Comparison of ENCODE assay signal across 9 mouse cellular contexts in genomic region chr7:25627431-25628322, GRCm38 (mm10). TPM values are rescaled to one million over a fixed set of nuclear protein-coding genes. Genes with fewer than 3 reads are reported as not detected.
A peak's percentile ranks its signal among the peaks of the same experiment; 100 is the strongest.
DNase-seq lines count a peak whose midpoint lies in the region; ATAC-seq and TF ChIP-seq lines count a peak whose summit lies in the region.
"Had no signal": no experiment of that assay in that cellular context is flagged by ENCODE, and none has a peak within 500 bp of the region (broad histone marks: within the 10 kb centered on the region; RNA-seq: fewer than 3 reads in every experiment).

No protein-coding gene starts in this region.

- H3K27ac ChIP-seq in intestine, postnatal 0 days (ENCODE audit: low read depth, low read length): peak overlapping the region; percentile 50; the same call in 1 of the 2 replicates
- H3K27ac ChIP-seq in olfactory bulb, adult 2 months (ENCODE audit: insufficient read depth, low read depth, low read length): no peak overlapping the region

- peak; percentile 62 for DNase-seq in Muller cell, postnatal 12 days (ENCODE audit: inconsistent ontology term)
- DNase-seq in cerebellum, postnatal 10 days: peak; percentile 48 to 58
- DNase-seq in lung, adult 2 months: peak; percentile 61
- peak; percentile 72 for DNase-seq in urinary bladder, postnatal 25 days (ENCODE audit: low spot score)
- no peak for DNase-seq in layer of hippocampus, adult 11-12 months (ENCODE audit: low spot score)

- TF ChIP-seq CTCF in intestine, postnatal 0 days (IDR thresholded peaks at IDR 0.05; ENCODE audit: low read depth): no peak
- no peak for TF ChIP-seq CTCF in lung, adult 2 months (IDR thresholded peaks at IDR 0.05; ENCODE audit: insufficient read depth, low read length)
- TF ChIP-seq CTCF in olfactory bulb, adult 2 months (IDR thresholded peaks at IDR 0.05; ENCODE audit: insufficient read depth, low read depth, low read length): no peak

- peaks cover 7% of the 10 kb centered on the region; the same call in 1 of the 2 replicates for H3K4me1 ChIP-seq in intestine, postnatal 0 days (replicated peaks; ENCODE audit: control insufficient read depth, insufficient read depth, low read length)
- H3K4me1 ChIP-seq in lung, adult 2 months (ENCODE audit: control insufficient read depth, insufficient read depth, low read length): peaks cover 7% of the 10 kb centered on the region
- peaks cover 20% of the 10 kb centered on the region for H3K4me1 ChIP-seq in olfactory bulb, adult 2 months (ENCODE audit: control insufficient read depth, insufficient read depth, low read length)

- H3K4me3 ChIP-seq in intestine, postnatal 0 days (ENCODE audit: low read depth, low read length): peak overlapping the region; percentile 44
- H3K4me3 ChIP-seq in lung, adult 2 months (replicated peaks; ENCODE audit: extremely low read depth, low read depth, low read length): peak overlapping the region; percentile 81
- peak overlapping the region; percentile 39 for H3K4me3 ChIP-seq in olfactory bulb, adult 2 months (ENCODE audit: insufficient read depth, low read depth, low read length)

- H3K9ac ChIP-seq in intestine, postnatal 0 days (ENCODE audit: low read depth, low read length): peak overlapping the region; percentile 31

- peaks cover 49% of the 10 kb centered on the region for H3K36me3 ChIP-seq in intestine, postnatal 0 days (ENCODE audit: control insufficient read depth, insufficient read depth)

- peak; percentile 42; the same call in 1 of the 2 replicates for TF ChIP-seq POLR2A in lung, adult 2 months (IDR thresholded peaks at IDR 0.05; ENCODE audit: borderline replicate concordance, extremely low read depth, low read depth, low read length)
- no peak for TF ChIP-seq POLR2A in olfactory bulb, adult 2 months (IDR thresholded peaks at IDR 0.05; ENCODE audit: insufficient read depth, low read depth, low read length)

- peak; percentile 49 for ATAC-seq in granulocyte monocyte progenitor cell, adult 5-6 weeks (replicated peaks; ENCODE audit: poor library complexity, severe bottlenecking)
- ATAC-seq in intestine, postnatal 0 days: peak; percentile 70

- H3K4me2 ChIP-seq in intestine, postnatal 0 days (replicated peaks; ENCODE audit: low read depth): peak overlapping the region; percentile 70

- WGBS in intestine, postnatal 0 days: 19% methylated on average over 37 of the region's 38 CpGs
- 17% methylated on average over 37 of the region's 38 CpGs for WGBS in lung, adult 2 months
- WGBS in olfactory bulb, adult 2 months: 22% methylated on average over 38 of the region's 38 CpGs

- H3K9me3 ChIP-seq in intestine, postnatal 0 days (ENCODE audit: control insufficient read depth): no peaks in the 10 kb centered on the region

- H3K27me3 ChIP-seq in intestine, postnatal 0 days (replicated peaks; ENCODE audit: control insufficient read depth, insufficient read depth, low read length): no peaks in the 10 kb centered on the region

RNA-seq across cellular contexts. Expression of gene B3gnt8, which starts 1.2 kb away (rescaled TPM):
- 18.7 and 26.1 TPM in 2 replicates for total RNA-seq in granulocyte monocyte progenitor cell, adult 5-6 weeks (2014; fragmentation: Nextera tagmentation)
- 14.6 and 22.9 TPM in 2 replicates for total RNA-seq in granulocyte monocyte progenitor cell, adult 5-6 weeks (2017)
- 3.4 and 3.5 TPM in 2 replicates for polyA plus RNA-seq in intestine, postnatal 0 days (2015; fragmentation: Nextera tagmentation; extraction: Ambion mirVana)
- polyA plus RNA-seq in lung, adult 2 months (2012; rRNA removed): 15.5 and 15.8 TPM in 2 replicates
- not detected in 2 replicates for polyA plus RNA-seq in olfactory bulb, adult 2 months (2012; ENCODE audit: insufficient read depth, insufficient read length, low replicate concordance, missing spikeins)

RNA-seq across cellular contexts. Expression of gene Dmac2, which starts 8.5 kb away (rescaled TPM):
- total RNA-seq in granulocyte monocyte progenitor cell, adult 5-6 weeks (2014; fragmentation: Nextera tagmentation): 36.0 and 41.9 TPM in 2 replicates
- 35.6 and 39.0 TPM in 2 replicates for total RNA-seq in granulocyte monocyte progenitor cell, adult 5-6 weeks (2017)
- polyA plus RNA-seq in intestine, postnatal 0 days (2015; fragmentation: Nextera tagmentation; extraction: Ambion mirVana): 29.0 and 32.6 TPM in 2 replicates
- 36.3 and 40.9 TPM in 2 replicates for polyA plus RNA-seq in lung, adult 2 months (2012; rRNA removed)
- polyA plus RNA-seq in olfactory bulb, adult 2 months (2012; ENCODE audit: insufficient read depth, insufficient read length, low replicate concordance, missing spikeins): not detected in 2 replicates

RNA-seq across cellular contexts. Expression of gene Erich4, which starts 12.0 kb away (rescaled TPM):
- not detected in 2 replicates for total RNA-seq in granulocyte monocyte progenitor cell, adult 5-6 weeks (2014; fragmentation: Nextera tagmentation)
- total RNA-seq in granulocyte monocyte progenitor cell, adult 5-6 weeks (2017): not detected in 2 replicates
- polyA plus RNA-seq in intestine, postnatal 0 days (2015; fragmentation: Nextera tagmentation; extraction: Ambion mirVana): 117 and 135 TPM in 2 replicates
- not detected in 2 replicates for polyA plus RNA-seq in lung, adult 2 months (2012; rRNA removed)
- not detected in 2 replicates for polyA plus RNA-seq in olfactory bulb, adult 2 months (2012; ENCODE audit: insufficient read depth, insufficient read length, low replicate concordance, missing spikeins)
- total RNA-seq: gastrocnemius, postnatal 36 days had no signal

RNA-seq across cellular contexts. Expression of gene Bckdha, which starts 31.1 kb away (rescaled TPM):
- 42.3 and 76.3 TPM in 2 replicates for total RNA-seq in granulocyte monocyte progenitor cell, adult 5-6 weeks (2014; fragmentation: Nextera tagmentation)
- 59.8 and 64.6 TPM in 2 replicates for total RNA-seq in granulocyte monocyte progenitor cell, adult 5-6 weeks (2017)
- polyA plus RNA-seq in intestine, postnatal 0 days (2015; fragmentation: Nextera tagmentation; extraction: Ambion mirVana): 39.8 and 44.3 TPM in 2 replicates
- 140 and 143 TPM in 2 replicates for polyA plus RNA-seq in lung, adult 2 months (2012; rRNA removed)
- polyA plus RNA-seq in olfactory bulb, adult 2 months (2012; ENCODE audit: insufficient read depth, insufficient read length, low replicate concordance, missing spikeins): not detected in 2 replicates

RNA-seq across cellular contexts. Expression of gene Exosc5, which starts 31.3 kb away (rescaled TPM):
- total RNA-seq in granulocyte monocyte progenitor cell, adult 5-6 weeks (2014; fragmentation: Nextera tagmentation): 84.1 and 154 TPM in 2 replicates
- 73.1 and 81.3 TPM in 2 replicates for total RNA-seq in granulocyte monocyte progenitor cell, adult 5-6 weeks (2017)
- 50.4 and 52.7 TPM in 2 replicates for polyA plus RNA-seq in intestine, postnatal 0 days (2015; fragmentation: Nextera tagmentation; extraction: Ambion mirVana)
- polyA plus RNA-seq in lung, adult 2 months (2012; rRNA removed): 53.1 and 60.8 TPM in 2 replicates
- polyA plus RNA-seq in olfactory bulb, adult 2 months (2012; ENCODE audit: insufficient read depth, insufficient read length, low replicate concordance, missing spikeins): not detected in 2 replicates

Comparison
In these comparisons a context has a peak if more than half of its experiments do, and no peak if none do; other contexts are left out.
1. RNA of gene Dmac2, which starts 8.5 kb away (polyA plus RNA-seq): 36.3 to 40.9 TPM in lung, adult 2 months and 29.0 to 32.6 TPM in intestine, postnatal 0 days; not detected in olfactory bulb, adult 2 months; every median in the first group is over 10 times any median in the second.
2. RNA of gene Erich4, which starts 12.0 kb away (polyA plus RNA-seq): 117 to 135 TPM in intestine, postnatal 0 days; not detected in lung, adult 2 months and not detected in olfactory bulb, adult 2 months; every median in the first group is over 100 times any median in the second.
3. Peak in every context shown above with its lines, with median percentiles within 50 percentile points of each other: H3K4me3 ChIP-seq.